Mouse (Mus musculus): ENCODE data around the gene Crb3.

Crb3 gene

DNA sequence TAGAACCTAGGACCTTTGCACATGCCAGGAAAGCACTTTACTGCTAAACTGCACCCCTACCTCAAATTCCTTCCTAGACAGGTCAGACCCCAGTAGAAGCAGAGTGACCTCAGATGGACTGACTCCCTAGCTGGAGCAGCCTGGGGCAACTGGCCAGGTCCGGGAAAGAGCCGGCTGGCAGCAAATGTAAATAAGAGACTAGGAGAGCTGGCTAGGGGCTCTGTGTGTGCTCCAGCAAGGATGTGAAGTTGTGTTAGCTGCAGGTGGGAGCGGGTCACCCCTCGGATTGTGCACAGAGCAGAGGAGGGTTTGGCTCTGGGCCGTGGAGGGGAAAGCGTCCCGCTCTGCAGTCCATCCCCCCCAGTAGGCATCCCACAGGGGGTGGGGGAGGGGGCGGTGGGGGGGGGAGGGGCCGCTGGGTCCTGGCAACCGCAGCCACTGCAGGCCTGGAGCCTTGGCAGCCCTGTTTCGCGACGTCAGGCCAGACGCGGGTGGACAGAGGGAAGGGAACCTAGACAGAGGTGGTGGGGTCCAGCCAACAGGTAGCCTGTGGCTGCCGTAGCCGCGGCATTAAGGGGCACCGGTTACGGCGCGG is at the start of gene Crb3:
Crb3 (plus strand) TSS at position 215 of the 595 bp plus-strand sequence.
- in situ Hi-C loops (cut with MboI, MseI), result no loop called here

DNA sequence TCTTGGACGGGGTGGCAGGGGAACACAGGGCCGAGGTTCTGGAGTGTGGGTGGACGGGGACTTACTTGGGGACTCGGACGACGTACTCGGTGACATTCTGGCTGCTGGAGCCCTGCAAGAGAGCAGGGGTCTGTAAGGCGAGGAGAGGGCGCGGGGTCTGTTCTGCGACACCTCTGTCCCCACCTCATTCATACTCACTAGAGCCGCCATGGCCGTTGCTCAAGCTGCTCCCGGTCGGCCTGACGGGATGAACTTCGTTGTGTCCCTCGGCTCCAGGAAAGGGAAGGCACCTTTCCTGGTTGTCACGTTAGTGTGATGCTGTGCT is 48.0 kb upstream of the Crb3 start:
- in situ Hi-C loops (cut with MboI, MseI), result no loop called here

DNA sequence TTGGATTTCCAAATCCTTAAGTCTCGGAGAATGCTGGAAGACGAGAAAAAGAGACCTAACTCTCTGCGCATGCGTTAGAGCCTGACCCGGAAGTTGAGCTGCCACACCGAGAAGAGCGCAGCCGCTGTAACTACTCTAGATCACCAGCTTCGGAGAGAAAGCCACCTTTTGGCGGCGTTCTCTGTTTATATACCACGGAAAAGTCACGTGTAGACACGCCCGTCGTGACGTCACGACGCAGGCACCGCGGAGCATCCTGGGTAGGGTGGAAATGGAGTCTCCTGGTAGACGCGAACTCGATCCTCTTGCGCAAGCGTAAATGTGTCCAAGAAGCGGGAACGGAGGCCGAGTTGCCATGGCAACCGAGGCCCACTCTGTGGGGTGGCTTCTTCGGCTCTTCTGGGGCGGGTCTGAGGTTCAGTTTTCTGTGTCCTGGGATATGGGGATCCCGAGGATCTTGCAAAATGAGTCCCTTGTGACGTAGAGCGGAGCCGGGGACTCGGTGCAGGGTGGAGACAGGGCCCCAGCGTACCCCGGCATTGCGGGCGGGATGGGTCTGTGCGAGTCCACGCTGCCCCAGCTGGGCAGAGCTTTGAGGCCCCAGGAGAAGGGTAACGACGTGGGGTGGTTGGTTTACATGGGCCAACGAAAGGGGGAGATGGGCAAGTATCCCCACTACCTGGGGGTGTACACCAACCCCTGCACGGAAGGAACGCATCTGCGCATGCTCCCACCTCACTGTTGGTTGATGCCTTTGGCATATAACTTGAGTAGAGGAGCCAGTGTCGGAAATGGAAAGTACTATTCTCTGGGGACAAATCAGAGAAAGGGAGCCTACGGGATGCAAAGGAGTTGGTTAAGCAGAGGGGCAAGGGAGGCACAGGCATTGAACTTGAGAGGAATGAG is 47.4 kb upstream of the Crb3 start, which contains the start of the genes Gtf2f1 and Gm17949:
Gtf2f1 (minus strand) TSS at position 53 of the 906 bp plus-strand sequence.
Gm17949 (plus strand) TSS at position 234 of the 906 bp plus-strand sequence.
- in situ Hi-C loops (cut with MboI, MseI), result no loop called here

DNA sequence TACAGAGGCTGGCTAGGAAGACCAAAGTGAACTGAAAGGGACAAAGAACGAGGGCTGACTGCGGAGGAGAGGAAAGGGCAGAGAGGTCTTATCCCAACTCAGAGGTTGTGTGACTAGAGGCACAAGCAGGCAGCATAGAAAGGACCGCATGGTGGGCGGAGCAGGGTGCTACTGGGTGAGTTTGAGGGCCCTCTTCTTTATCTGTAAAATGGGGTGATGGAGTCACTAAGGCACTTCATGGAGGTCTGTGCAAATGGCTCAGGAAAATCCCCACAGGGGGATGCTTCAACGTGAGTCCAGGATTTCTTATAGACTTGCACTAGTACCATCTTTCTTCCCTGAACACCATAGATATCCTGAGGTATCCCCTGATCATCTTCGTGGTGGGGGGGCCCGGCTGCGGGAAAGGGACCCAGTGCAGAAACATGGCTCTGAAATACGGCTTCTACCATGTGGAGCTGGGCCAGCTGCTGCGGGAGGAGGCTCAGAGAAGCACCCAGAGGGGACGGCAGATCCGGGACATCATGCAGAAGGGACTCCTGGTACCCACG is 46.6 kb upstream of the Crb3 start:
- in situ Hi-C loops (cut with MboI, MseI), result no loop called here

DNA sequence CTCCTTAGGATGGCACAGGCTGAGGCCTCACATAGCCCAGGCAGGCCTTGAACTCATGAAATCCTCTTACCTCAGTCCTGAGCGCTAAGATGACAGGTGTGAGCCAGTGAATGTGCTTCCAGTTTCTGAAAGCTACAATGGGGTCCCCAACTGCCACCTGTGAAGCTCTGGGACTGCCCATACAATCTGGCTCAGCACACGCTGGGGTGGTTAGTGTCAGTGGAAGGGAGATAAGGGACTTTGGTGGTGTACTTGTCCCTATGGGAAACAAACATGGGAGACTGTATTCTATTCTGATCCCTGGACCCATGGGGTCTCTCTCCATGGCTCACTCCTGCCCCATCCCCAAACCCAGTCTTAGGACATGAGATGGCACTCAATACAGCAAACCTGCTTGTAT is 39.2 kb upstream of the Crb3 start:
- in situ Hi-C loops (cut with MboI, MseI), result loop anchor here in 1 of 2 experiments (10.0 kb wide), 1 partner anchor 1055 kb away; no protein-coding TSS in a partner anchor

DNA sequence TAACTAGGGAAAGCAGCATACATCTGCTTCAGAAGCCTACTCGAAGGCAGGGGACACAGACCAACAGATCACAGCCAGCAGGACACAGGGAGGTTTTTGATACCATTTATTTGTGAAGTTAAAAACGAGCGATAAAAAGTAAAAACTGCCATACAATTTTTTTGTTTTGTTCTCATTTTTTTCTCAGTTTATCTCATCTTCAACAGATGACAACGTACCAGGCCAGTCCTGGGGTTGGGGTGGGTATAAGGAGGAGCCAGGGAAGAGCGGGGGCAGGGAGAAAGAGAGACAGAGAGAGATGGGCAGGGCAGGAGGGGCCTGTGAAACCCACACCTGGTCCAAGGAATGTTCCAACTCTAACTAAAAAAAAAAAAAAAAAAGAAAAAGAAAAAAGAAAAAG is 37.9 kb upstream of the Crb3 start:
- in situ Hi-C loops (cut with MboI, MseI), result loop anchor here in 1 of 2 experiments (10.0 kb wide), 1 partner anchor 1056 kb away; no protein-coding TSS in a partner anchor

DNA sequence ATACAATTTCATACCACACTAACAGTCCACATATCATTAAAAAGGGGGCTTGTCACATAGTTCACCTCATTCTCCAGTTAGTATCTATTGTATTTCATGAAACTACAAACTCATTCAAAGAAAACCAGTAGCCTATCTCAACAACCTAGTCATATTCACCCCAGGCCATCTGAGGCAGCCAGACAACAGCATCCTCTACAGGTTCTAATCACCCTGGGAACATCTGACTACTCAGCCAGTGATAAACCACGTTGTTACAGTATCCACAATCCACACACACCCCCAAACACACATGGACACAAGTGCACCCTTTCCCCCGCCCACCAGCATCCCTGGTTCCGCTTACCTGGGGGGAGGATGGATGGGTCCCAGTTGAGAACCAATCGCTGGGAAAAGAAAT is 31.4 kb upstream of the Crb3 start:
- in situ Hi-C loops (cut with MboI, MseI), result loop anchor here (5.0 to 10.0 kb wide), 2 partner anchors 90 to 1063 kb away; partner anchors contain the start of gene Mllt1 (in 1 of the 2)

DNA sequence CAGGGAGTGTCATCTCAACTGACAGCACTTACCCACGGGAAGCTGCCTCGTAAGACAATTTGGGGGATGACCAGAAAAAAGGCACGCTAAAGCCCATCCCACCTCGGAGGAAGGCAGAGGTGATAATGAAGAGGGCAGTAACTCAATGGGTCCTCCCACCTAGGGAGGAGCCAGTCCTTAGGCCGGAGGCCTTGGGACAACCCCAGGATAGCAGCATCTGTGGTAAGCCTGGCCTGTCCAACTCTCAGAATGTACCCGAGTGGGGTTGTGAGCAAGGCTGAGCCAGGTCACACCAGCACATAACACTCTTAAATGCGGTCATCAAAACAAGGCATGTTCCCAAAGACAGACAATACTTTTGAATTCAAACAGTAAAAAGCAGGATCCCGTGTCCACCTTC is 29.2 kb upstream of the Crb3 start:
- in situ Hi-C loops (cut with MboI, MseI), result loop anchor here (5.0 to 10.0 kb wide), 2 partner anchors 92 to 1065 kb away; partner anchors contain the start of gene Mllt1 (in 1 of the 2)

DNA sequence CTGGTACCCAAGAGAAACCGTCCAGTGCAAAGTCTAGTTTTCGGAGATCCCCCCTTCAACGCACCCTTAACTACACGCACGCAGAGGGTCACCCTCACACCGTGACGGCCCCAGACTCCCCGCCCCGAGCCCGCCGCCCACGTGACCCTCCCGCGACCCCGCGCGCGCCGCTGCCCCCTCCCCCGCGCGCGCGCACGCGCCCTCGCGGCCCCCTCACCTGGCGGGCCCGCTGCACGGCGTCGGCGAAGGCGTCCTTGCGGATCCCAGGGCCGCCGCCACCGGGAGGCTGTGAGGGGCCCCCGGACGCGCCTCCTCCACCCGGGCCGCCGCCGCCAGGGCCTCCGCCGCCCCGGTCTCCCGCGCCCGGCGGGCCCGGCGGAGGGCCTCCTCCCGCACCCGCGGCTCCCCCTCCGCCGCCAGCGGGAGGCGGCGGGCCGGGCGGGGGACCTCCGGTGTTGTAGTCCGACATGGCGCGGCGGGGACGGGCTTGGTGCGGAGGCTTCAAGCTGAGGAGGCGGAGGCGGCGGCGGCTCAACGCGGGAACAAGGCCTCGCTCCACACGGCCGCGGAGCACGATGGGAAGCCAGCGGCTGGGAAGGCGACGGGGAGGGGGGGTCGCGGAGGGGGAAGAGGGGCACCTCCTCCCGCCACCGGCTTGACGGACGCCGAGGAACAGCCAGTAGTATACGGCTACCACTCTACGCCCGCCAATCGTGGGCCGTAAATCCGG is 27.8 kb upstream of the Crb3 start, which contains the start of gene Khsrp:
Khsrp (minus strand) TSS at position 592 of the 730 bp plus-strand sequence.
- in situ Hi-C loops (cut with MboI, MseI), result no loop called here

DNA sequence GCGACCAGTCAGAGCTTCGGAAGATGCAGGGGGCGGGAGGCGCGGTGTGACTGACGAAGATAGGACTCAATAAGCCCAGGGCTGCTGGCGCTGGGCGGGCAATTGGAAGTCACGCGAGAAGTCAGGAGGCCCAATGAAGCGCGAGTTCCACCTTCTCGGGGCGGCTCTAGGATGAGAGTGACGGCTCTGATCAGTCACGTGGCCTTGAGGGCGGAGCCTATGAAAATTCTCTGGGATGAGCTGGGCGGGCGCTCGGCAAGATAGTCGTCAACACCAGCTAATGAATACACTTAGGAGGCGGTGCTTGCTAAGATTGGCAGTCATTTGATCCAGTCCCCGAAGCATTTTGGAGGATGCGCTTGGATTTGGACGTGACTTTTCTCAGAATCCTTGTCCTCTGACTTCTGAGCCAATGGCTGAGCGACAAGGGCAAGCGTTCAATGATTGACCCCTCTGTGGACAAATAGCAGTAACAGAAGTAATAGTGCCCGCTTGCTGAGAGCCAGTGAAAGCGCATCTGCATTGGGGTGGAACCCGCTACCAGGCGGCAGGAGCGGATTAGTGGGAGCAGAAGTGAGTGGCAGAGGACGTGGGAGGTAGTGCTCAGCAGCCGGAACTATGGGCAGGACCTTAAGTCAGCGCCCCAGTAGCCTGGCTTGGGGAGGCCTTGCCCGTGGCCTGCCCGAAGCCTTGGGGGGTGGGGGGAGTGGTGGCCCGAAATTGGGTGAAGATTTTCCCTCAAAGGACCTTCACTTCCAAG is 27.1 kb upstream of the Crb3 start:
- in situ Hi-C loops (cut with MboI, MseI), result no loop called here

DNA sequence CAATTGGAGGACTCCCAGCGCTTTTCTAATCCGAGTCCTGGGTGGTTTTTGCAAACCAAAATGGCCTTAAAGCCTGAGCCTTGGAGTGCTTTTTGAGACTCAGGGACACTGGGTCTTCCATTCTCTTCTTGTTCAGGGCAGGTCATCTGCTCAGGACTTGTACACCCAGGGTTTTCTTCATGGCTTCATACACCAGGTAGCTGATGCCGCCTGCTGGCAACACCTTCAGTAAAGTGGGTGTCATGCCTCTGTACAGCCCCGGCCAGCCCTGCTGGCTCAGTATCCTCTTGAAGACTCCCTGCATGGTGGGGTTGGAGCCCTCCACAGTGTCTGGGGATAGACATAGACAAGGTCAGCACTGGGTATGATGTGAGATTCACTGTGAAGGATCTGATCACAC is 26.1 kb upstream of the Crb3 start:
- in situ Hi-C loops (cut with MboI, MseI), result no loop called here

DNA sequence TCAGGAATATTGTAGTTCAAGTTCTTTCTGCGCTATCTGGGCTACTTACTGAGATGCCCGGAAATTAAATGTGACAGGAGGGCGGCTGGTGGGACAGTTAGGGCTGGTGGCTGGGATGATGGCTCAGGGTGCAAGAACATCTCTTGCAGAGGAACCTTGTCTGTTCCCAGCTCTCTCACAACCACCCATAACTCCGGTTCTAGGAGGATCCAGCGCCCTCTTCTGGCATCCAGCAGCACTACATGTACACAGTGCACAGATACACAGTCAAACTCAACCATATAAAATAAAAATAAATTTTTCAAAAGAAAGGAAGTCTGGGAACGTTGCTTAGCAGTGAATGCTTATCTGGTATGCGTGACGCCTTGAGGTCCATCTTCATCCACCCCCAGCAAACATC is 19.9 kb upstream of the Crb3 start:
- in situ Hi-C loops (cut with MboI, MseI), result no loop called here

DNA sequence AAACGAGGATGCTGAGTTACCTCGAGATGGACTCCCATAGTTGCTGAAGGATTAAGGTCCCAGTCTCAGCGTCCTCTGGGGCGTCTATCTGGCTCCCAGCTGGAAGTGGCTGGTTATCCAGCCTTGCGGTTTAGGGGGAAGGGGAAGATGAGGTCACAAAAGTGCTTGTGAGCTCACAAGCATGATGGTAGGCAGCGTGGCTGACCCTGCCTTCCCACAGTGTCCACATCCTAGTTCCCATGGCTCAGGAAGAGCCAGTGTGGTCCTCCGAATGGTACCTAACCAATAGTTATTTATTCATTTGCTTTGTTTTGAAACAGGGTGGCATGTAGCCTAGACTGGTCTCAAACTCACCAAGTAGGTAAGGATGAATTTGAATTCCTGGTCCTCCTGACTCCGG is 17.4 kb upstream of the Crb3 start, which contains the start of gene Slc25a41:
Slc25a41 (minus strand) TSS at position 101 of the 400 bp plus-strand sequence.
- in situ Hi-C loops (cut with MboI, MseI), result no loop called here

DNA sequence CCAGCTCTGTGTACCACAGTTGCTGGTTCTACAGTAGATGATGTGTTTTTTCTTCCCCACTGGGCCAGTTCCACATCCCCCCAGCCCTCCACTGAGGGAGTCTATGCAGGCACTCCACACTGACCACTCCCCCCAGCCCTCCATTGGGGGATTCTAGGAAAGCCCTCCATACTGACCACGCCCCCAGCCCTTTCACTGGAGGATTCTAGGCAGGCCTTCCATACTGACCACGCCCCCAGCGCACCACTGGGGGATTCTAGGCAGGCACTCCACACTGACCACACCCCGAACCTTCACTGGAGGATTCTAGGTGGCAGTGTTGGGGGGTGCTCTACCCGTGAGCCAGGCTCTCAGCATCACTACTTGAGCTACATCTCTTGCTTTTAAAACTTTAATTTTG is 11.5 kb upstream of the Crb3 start:
- in situ Hi-C loops (cut with MboI, MseI), result no loop called here

DNA sequence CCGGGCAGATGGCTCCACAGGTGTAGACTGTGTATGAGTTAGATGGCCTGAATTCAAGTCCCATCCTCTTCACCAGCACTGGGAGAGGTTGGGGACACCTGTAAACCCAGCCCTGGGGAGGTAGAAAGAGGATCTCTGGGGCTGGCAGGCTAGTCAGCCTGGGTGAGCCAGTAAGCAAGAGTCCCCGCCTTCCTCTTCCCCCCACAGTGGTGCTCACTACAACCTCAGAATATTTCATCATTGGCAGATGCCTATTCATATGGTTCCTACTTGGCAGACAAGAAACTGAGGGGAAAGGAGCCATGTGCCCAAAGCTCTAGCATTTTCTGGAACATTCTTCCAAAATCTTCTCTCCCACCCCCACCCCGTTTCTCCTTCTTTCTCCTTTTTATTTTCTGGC is 10.1 kb upstream of the Crb3 start:
- in situ Hi-C loops (cut with MboI, MseI), result no loop called here

DNA sequence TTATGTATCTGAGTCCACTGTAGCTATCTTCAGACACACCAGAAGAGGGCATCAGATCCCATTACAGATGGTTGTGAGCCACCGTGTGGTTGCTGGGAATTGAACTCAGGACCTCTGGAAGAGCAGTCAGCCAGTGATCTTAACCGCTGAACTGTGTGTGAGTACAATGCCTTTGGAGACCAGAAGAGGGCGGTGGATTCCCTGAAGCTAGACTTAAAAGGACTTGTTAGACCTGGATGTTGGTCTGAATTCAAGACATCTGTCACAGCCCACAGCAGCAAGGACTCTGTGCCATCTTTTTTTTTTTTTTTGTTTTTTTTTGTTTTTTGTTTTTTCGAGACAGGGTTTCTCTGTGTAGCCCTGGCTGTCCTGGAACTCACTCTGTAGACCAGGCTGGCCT is 7.2 kb upstream of the Crb3 start:
- in situ Hi-C loops (cut with MboI, MseI), result loop anchor here in 1 of 2 experiments (5.0 kb wide), 1 partner anchor 121 kb away; no protein-coding TSS in a partner anchor

DNA sequence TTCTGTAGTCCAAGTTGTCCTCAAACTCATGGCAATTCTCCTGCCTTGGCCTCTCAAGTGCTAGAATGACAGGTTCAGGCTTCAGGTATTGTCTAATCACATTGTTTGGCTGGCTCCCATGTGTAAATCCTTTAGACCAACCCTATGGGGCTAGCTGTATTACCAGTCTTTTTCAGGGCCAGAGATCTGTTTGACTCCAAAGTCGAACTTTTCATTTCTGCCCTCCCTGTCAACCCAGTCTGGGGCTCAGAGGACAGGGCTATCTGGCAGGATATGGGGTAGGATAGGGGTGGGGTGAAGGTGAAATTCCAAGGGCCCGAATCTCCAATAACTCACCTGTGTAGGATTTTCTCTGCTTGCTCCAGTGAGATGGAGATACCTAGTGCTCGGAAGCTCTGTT is 2.7 kb upstream of the Crb3 start:
- in situ Hi-C loops (cut with MboI, MseI), result no loop called here

DNA sequence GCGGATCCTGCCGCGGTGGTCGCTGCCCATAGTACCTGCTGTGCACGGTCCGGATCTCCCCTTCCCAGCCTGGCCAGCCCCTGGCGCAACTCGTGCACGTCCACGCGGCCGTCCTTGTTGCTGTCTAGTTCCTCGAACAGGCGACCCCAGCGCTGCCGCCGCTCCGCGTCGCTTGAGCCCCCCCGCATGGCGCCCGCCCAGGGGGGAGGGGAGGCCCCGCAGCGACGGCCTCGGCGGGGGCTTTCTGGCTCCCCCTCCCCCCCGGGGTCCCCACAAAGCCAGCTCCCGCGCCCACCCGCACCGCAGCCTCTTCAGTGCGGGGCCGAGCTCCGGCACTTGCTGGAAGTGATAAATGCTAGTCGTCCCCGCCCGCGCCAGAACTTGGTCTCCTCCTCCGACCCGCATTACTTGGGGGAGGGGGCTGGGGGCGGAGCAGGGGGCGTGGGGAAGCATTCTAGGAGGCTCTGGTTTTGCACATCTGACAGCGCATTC is 627 bp downstream of the Crb3 start, which contains the start of gene Slc25a23:
Slc25a23 (minus strand) TSS at position 378 of the 492 bp plus-strand sequence.
- in situ Hi-C loops (cut with MboI, MseI), result no loop called here

DNA sequence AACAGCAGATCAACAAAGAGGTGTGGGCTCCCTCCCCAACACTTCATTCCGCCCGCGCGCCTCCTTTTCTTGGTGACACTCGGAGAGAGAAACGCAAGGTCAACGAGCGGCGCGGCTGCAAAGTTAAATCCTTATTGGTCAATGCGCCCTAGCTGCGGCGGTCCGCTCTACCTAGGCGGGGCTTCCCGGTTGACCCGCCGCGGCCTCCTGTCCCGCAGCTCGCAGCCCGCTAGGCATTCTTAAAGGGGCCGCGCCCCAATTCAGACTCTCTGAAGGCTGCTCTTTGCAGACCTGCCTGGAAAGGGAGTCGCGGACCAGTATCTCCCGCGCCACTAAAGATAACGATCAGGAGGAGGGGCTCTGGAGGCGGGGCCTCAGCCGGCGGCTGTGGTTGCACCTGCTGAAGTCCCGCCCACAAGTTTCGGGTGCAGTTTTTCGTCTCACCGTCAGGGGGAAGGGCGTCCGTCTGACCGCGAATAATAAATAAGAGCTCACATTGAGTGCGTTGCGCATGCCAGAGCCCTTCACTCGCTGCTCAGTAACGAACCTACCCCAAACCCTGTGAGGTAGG is 1.4 kb downstream of the Crb3 start:
- in situ Hi-C loops (cut with MboI, MseI), result no loop called here

DNA sequence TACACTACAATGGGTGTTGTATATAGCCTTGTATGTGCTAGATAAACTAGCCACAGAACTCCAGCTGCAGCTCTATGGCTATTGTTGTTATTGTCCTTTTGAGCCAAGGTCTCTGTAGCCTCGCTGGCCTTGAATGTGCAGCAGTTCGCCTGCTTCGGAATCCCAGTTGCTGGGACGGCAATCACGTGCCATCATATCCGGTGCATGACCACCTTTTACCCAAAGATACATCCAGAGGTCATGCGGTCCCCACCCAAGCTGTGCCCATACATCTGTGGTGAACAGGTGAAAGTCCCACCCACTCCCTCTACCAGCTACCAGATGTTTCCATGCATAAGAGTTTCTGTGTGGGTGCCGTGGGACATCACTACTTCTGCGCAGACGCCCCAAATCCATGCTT is 2.2 kb downstream of the Crb3 start:
- in situ Hi-C loops (cut with MboI, MseI), result no loop called here

Measured in T-helper 17 cell (primary cell).